Mouse (Mus musculus) induced T-regulatory cell, adult 2 months (primary cell): Measurements from ENCODE around the gene Gsk3b.

Source experiments
- DNase-seq: peaks from one replicate; pipeline ENCODE4 v3.0.0-alpha.2; 2012; ENCODE audit warnings: low read depth

The Gsk3b gene

DNA sequence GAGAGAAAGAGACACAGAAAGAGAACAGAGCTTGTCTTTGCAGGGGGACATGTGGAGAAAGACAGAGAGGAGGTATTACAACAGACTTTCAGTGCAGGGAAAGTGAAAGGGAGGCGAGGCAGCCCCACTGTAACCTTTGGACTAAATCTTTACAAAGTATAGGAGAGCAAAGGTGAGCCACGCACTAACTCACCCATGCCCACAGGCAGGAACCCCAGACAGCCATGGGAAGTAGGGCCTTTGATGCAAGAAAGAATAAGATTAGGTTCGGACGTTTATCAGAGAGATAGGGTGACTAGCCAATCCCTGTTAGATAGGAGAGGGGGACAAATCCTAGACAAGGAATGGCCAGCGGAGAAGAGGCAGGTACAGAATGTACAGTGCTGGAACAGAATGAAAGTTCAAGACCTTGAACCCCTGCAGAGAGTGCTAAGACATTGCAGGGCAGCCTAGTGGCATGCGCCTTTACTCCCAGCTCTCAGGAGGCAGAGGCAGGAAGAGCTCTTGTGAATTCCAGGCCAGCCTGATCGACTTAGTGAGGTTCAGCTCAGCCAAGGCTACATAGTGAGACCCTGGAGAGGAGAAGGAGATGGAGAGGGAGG lies 193.9 kb downstream of the Gsk3b start:
- no peak for DNase-seq

GRCm38 (mm10) chr16:38283300-38283699 lies 194.5 kb downstream of the Gsk3b start:
- DNase-seq = no peak

- no peak for DNase-seq
These were observed 197.0 kb downstream of the Gsk3b start for GRCm38 (mm10) chr16:38285801-38286200.

DNA sequence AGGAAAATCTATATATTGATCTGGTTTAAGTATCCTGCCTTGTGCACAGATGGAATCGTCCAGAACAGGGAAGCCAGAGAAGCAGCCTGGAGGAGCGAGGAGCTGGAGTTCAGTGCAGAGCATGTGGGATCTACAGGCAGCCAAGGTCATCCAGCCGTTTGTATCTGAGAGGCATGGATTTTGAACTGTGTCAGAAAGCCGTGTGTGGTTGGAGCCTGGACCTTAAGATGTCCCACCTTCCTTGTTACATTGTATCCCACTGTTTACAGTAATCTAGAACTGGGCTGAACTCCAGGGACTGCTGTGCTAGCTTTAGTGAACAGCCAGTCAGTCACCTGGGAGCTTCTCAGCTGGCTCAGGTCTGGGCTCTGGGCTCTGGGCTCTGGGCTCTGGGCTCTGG lies 197.7 kb downstream of the Gsk3b start:
- no peak for DNase-seq

DNA sequence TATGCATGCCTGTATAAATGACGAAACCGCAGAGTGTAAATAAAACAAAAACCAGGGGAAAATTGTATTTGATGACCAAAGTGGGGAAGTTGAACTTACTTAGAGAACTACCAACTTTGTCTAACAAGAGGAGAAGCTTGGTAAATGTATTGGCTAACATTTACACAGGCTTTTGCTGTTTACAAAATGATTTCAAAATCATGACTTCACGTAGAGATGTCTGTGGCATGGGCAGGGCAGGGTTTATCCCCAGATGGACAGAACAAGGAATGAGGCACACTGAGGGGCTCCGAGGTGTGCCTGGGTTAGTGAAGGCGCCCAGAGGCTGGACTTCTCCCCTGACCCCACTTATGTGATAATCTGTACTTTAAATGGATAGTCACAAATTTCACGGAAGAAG lies 198.6 kb downstream of the Gsk3b start:
- DNase-seq = no peak

GRCm38 (mm10) chr16:38287762-38288161 lies 199.0 kb downstream of the Gsk3b start:
- DNase-seq = no peak

DNA sequence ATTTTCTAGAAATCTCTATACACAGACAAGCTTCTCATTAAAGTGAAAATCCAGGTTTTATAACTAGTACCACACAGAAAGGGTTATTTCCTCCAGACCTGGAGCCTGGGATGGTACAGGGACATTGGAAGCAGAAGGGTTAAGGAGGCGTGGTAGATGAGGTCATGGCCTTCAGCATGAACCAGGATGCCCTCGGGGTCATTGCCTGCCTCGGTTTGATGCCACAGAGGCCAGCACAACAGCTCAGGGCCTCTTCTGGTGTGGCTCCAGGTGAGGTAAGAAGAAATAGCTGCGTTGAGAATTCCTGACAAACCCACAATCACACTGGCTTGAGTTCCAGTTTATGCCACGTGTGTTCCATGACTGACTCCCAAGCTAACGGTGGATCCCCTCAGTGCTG lies 200.1 kb downstream of the Gsk3b start:
- DNase-seq = no peak

DNA sequence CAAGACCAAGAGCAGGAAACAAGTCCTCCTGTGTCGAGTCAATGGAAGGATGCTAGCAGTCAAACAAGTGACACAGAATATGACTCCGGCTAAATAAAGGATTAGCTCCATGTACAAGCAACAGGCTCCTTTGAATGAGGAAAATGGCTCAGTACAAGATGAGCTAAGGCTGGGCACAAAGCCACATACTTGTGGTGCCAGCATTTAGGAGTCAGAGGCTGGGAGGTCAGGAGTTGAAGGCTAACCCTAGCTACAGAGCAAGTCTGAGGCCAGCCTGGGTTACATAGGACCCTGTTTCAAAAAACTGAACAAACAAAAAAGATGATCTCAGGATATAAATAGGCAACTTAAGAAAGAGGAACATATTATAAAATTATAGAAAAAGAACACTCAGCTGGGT lies 201.3 kb downstream of the Gsk3b start:
- no peak for DNase-seq

DNA sequence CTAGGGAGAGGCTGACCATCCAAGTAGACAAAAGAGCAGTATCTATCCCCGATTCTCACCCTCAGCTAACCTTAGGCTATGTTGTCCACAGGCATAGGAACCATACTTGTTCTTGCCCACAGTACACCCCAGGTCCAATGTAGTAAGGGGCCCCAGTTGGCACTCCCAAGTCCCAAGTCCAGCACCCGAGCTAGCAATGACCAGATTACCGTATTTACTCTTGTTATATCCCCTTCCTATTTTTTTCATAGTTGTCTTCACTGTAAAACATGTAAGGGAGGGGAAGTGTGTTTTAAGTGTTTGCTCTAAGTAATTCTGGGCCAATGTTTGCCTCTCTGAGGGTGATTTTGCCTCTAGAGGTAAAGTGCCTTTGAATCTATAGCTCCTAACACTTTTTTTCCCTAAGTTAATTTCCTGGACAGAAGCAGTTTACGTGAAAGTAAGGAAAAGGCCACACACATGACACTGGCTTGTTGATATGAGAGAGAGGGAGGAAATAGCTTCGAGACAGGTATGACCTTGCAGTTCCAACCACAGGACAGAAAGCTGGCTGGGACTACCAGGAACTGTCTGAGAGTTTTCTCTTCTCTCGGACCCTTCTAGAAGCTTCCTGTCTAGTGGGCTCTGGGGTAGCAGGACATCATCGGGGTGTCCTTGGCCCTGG lies 206.0 kb downstream of the Gsk3b start, which contains the start of gene Nr1i2:
Nr1i2 (minus strand) TSS at position 140 of the 664 bp plus-strand sequence.
- DNase-seq = no peak

DNA sequence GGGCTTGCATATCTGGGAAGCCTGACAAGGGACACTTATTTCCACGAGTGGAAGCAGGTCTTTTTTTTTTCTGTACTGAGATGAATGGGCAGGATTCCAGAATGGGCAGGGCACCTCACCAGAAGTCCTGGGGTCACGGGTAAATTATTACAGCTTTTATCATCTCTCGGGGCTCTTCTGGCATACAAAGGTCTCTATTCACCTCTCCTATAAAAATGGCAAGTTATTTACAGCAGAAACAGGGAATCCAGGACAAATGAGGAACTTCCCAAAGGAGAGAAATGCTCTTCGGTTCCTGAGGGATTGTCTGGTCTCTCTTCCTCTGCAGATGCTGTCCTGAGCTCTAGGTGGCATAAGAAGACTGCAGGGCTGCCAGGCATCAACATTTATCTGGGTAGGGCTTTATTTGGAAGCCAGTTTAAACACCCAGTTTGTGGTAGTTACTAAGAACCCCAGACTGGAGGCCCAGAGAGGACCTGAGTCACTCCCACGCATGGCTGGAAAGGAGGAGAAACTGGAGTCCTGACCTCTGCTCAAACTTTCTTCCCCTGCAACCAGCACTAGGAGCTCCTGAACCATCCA lies 206.6 kb downstream of the Gsk3b start:
- DNase-seq = no peak
